Mouse (Mus musculus) C2C12 (cell line): Measurements from ENCODE around the gene Tmco2. TPM values are rescaled to one million over a fixed set of nuclear protein-coding genes. Genes with fewer than 3 reads are reported as not detected.

Experiments used
- H3K27me3 ChIP-seq: one replicate; pipeline ENCODE4 v1.6.1; 2011; ENCODE audit not compliant: control insufficient read depth, insufficient read depth, insufficient read length
- H3K36me3 ChIP-seq: one replicate; pipeline ENCODE4 v1.6.1; 2011; ENCODE audit not compliant: control insufficient read depth, insufficient read depth
- H3K4me3 ChIP-seq: one replicate; pipeline ENCODE4 v1.5.1; 2011; ENCODE audit warnings: mild to moderate bottlenecking, control low read depth; ENCODE audit not compliant: poor library complexity, insufficient read depth, severe bottlenecking
- H3K79me2 ChIP-seq: one replicate; pipeline ENCODE4 v1.6.1; 2011; ENCODE audit not compliant: control insufficient read depth, insufficient read depth
- H3K79me3 ChIP-seq: one replicate; pipeline ENCODE4 v1.6.1; 2011; ENCODE audit warnings: low read depth, control low read depth
- H3ac ChIP-seq: one replicate; pipeline ENCODE3; 2011; ENCODE audit warnings: low read depth; ENCODE audit not compliant: control insufficient read depth, insufficient read length
- CTCF ChIP-seq: IDR thresholded peaks from one replicate; pipeline ENCODE4 v1.5.1; 2011; ENCODE audit not compliant: control insufficient read depth, insufficient read depth, insufficient read length
- FOSL1 ChIP-seq: IDR thresholded peaks from one replicate; pipeline ENCODE4 v1.8.0; 2011; ENCODE audit warnings: mild to moderate bottlenecking, low read length; ENCODE audit not compliant: poor library complexity, insufficient read depth, severe bottlenecking
- polyA plus RNA-seq: library from polyadenylated mRNA; unstranded; fragments of >200 nt; fragmentation: generic; extraction: Trizol; gene quantifications from one replicate; pipeline ENCODE4 v1.2.1, GENCODE M21; 2012; ENCODE audit warnings: missing spikeins

The Tmco2 gene
- polyA plus RNA-seq, 1 experiment, result not detected

DNA sequence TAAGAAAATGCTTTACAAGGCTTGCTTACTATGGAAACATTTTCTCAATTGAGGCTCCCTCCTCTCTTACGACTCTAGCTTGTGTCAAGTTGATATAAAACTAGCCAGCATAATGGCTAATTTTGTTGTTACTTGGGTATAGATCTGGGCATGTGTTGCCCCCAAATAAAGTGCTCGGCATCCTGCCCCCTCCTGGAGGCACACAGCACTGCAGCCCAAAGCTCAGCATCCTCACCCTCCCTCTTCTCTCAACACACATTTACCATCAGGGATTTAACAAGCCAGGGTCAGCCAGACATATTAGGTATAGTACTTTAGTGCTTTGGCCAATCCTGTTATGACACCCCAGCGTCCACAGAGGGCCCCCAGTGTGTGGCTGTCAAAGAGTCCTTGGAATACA, 52.7 kb downstream of the Tmco2 start:
- no peak for TF ChIP-seq FOSL1
- TF ChIP-seq CTCF, result peak; percentile 12
- peaks cover 22% of the 10 kb centered on the region for H3K36me3 ChIP-seq
- H3K79me2 ChIP-seq, result no peaks in the 10 kb centered on the region
- H3K79me3 ChIP-seq, result no peaks in the 10 kb centered on the region
- H3K4me3 ChIP-seq, result no peak overlapping the region
- H3K27me3 ChIP-seq, result no peaks in the 10 kb centered on the region
- no peak overlapping the region for H3ac ChIP-seq

Other genes with a start within 250 kb of the Tmco2 start
- 14.1 TPM for gene Exo5, start 184.2 kb downstream of the Tmco2 start, polyA plus RNA-seq
- gene Zfp69, start 157.5 kb downstream of the Tmco2 start, polyA plus RNA-seq, result 1.1 TPM
- 34.3 TPM for gene Smap2, start 92.0 kb downstream of the Tmco2 start, polyA plus RNA-seq
- gene Col9a2, start 69.8 kb downstream of the Tmco2 start, polyA plus RNA-seq, result not detected
- 24.8 TPM for gene Zmpste24, start 11.0 kb downstream of the Tmco2 start, polyA plus RNA-seq
- gene Rlf, start 105.9 kb upstream of the Tmco2 start, polyA plus RNA-seq, result 3.0 TPM
- gene Gm12888, start 215.7 kb upstream of the Tmco2 start, polyA plus RNA-seq, result not detected